Mouse (Mus musculus) ES-E14 (cell line): ENCODE results near the gene Tead3. TPM values are rescaled to one million over a fixed set of nuclear protein-coding genes. Genes with fewer than 3 reads are reported as not detected.
"Not testable (repeated sequence)": the region's sequence is repeated elsewhere in the genome, so short reads cannot be mapped to it uniquely, and the experiment has no call there.

ENCODE experiments used
- DNase-seq: peaks from one replicate; pipeline ENCODE4 v3.0.0-alpha.2; 2013; ENCODE audit warnings: low read depth, low spot score
- H3K27ac ChIP-seq: 2 replicates; pipeline ENCODE4 v1.5.1; 2012; ENCODE audit warnings: low read depth, mild to moderate bottlenecking, low read length, moderate library complexity, mixed read lengths; ENCODE audit not compliant: poor library complexity, insufficient read depth, severe bottlenecking
- H3K36me3 ChIP-seq: 2 replicates; pipeline ENCODE4 v1.6.1; 2012; ENCODE audit warnings: mild to moderate bottlenecking, low read length, moderate library complexity, mixed read lengths; ENCODE audit not compliant: control insufficient read depth, poor library complexity, insufficient read depth, severe bottlenecking
- H3K4me1 ChIP-seq, 2 experiments: fragments of 150-350 bp in 1 of 2; sonication (generic) in 1 of 2; 2 replicates each; pipeline ENCODE4 v1.6.1; 2012; ENCODE audit warnings: low read length in 2 of 2, mild to moderate bottlenecking in 1 of 2, mixed read lengths in 1 of 2; ENCODE audit not compliant: control insufficient read depth in 2 of 2, insufficient read depth in 2 of 2, poor library complexity in 1 of 2
- H3K4me3 ChIP-seq, 2 experiments: fragments of 150-350 bp in 1 of 2; sonication (generic) in 1 of 2; 2 replicates each; pipeline ENCODE4 v1.5.1; 2012; ENCODE audit warnings: low read length in 2 of 2, low read depth in 1 of 2, mild to moderate bottlenecking in 1 of 2, mixed read lengths in 1 of 2; ENCODE audit not compliant: insufficient read depth in 1 of 2, poor library complexity in 1 of 2, severe bottlenecking in 1 of 2
- H3K9ac ChIP-seq: 2 replicates; pipeline ENCODE4 v1.6.1; 2012; ENCODE audit warnings: low read depth, mild to moderate bottlenecking, low read length, mixed read lengths; ENCODE audit not compliant: poor library complexity, insufficient read depth, severe bottlenecking
- H3K9me3 ChIP-seq: fragments of 150-350 bp; sonication (generic); 2 replicates; pipeline ENCODE4 v1.6.1; 2012; ENCODE audit warnings: low read depth, mild to moderate bottlenecking, low read length; ENCODE audit not compliant: control insufficient read depth, insufficient read depth
- CHD2 ChIP-seq: IDR thresholded peaks from 2 replicates; pipeline ENCODE4 v1.6.1; 2014; ENCODE audit warnings: mild to moderate bottlenecking, low read depth, low read length, inconsistent platforms
- HCFC1 ChIP-seq: IDR thresholded peaks from 2 replicates; pipeline ENCODE4 v1.6.1; 2012; ENCODE audit warnings: low read length, inconsistent platforms, borderline replicate concordance; ENCODE audit not compliant: insufficient read depth
- MAFK ChIP-seq: IDR thresholded peaks from 2 replicates; pipeline ENCODE4 v1.6.1; 2014; ENCODE audit warnings: mild to moderate bottlenecking, low read depth, low read length, inconsistent platforms; ENCODE audit not compliant: insufficient read depth
- ZC3H11A ChIP-seq: IDR thresholded peaks from 2 replicates; pipeline ENCODE4 v1.6.1; 2012; ENCODE audit warnings: low read depth, mild to moderate bottlenecking, inconsistent platforms, low read length, borderline replicate concordance
- ZNF384 ChIP-seq: IDR thresholded peaks from 2 replicates; pipeline ENCODE4 v1.6.1; 2012; ENCODE audit warnings: low read depth, low read length, inconsistent platforms
- in situ Hi-C, 2 experiments: fragments of 600-800 bp; cut with MboI; formaldehyde crosslinking; loops; one replicate each; pipeline ENCODE4 v1.15.1; 2025; ENCODE audit warnings: low sequenced_read_pairs in 2 of 2, inconsistent platforms in 1 of 2; ENCODE audit not compliant: unreplicated experiment in 2 of 2
- total RNA-seq: library from RNA; depleted of rRNA; stranded (reverse); fragments of 300-350 nt; gene quantifications from 2 replicates; pipeline ENCODE4 v1.2.3, GENCODE M21; 2012

The Tead3 gene
- total RNA-seq, 1 experiment = 8.0 TPM

DNA sequence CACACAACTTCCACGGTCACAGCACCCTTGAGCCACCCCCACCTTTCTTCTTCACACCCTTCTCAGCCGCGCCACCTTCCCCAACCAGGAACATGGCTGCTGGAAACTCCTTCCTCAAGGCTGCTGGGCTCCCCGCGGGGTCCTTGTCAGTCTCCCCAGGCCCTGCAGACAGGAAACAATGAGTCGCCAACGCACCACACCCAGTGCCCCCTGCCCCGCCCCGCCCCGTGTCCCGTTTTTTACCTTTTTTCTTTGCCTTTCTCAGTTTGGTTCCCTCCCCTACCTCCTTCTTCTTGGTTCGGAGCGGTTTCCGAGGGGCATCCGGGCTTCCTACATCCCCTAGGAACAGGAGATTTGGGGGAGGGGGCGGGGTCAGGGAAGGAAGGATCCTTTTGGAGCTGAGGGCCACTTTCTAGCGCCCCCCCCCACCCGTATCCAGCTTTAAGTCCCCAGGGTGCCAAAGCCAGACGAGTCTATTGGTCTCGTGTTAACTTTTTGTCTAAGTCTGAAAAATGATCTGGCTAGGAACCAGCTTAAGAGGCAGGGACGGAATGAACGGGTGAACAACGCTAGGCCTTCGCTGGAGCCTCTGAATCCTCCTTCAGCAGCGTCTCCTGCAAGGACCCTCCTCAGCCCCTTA, 12.2 kb upstream of the Tead3 start:
- no peak for DNase-seq
- peaks cover 0 to 23% of the 10 kb centered on the region in 2 experiments; a peak in 3 of 4 replicates for H3K4me1 ChIP-seq

DNA sequence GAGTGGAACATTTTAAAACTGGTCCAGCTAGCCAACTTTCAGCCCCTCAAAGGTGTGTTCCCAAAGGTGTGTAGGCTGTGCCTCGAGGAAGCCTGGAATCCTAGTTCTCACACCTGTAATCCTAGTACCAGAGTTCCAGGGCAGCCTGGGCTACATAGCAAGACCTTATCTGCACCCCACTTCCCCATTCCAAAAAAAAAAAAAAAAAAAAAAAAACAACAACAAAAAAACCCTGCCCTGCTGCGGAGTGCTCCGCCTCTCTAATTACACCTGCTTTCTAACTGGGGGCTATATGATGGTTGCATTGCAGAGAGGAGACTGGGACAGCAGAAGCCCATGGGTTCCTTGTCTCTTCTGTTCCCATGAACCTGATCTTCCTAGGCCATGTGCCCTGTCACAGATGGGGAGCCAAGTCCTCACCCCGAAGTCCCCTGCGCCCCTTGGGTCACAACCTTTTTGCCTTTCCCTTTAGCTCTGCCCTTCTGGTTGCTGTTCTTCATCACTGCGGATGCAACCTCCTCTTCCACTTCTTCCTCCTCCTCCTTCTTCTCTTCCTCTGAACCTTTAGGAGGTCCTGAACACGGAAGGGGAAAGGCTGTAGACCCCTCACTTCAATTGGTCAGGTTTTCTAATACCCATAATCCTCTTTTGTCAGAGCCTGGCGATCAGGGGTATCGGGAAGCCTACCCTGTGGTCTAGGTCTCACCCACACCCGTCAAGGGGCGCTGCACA, 11.5 kb upstream of the Tead3 start:
- in situ Hi-C loops = no loop called here
- Histone ChIP-seq H3K4me3 (peak overlapping the region; percentile 10 to 56), H3K4me1 (peaks cover 0 to 23% of the 10 kb centered on the region in 2 experiments; a peak in 3 of 4 replicates), H3K36me3 (no peaks in the 10 kb centered on the region), H3K27ac (no peak overlapping the region), H3K9ac (no peak overlapping the region), H3K9me3 (no peaks in the 10 kb centered on the region)
- no peak for TF ChIP-seq ZC3H11A
- TF ChIP-seq CHD2 = no peak
- TF ChIP-seq ZNF384 = 0 out of 2 replicates have a peak, but pooled peaks have one; percentile 23
- DNase-seq = no peak

More for the DNA sequence above, 12.2 kb upstream of the Tead3 start:
- Histone ChIP-seq H3K9me3 (no peaks in the 10 kb centered on the region), H3K27ac (no peak overlapping the region), H3K9ac (peak overlapping the region; percentile 22; the same call in 1 of the 2 replicates), H3K36me3 (no peaks in the 10 kb centered on the region), H3K4me3 (peak overlapping the region; percentile 10 to 56)
- TF ChIP-seq ZC3H11A (no peak), HCFC1 (no peak), ZNF384 (no peak), MAFK (no peak), CHD2 (no peak)
- in situ Hi-C loops = no loop called here

GRCm38 (mm10) chr17:28360531-28361277, 10.1 kb upstream of the Tead3 start:
- no peak overlapping the region for H3K27ac ChIP-seq
- DNase-seq = no peak
- H3K9me3 ChIP-seq = no peaks in the 10 kb centered on the region
- H3K4me1 ChIP-seq = peaks cover 0 to 23% of the 10 kb centered on the region in 2 experiments; a peak in 3 of 4 replicates
- H3K36me3 ChIP-seq = no peaks in the 10 kb centered on the region
- H3K4me3 ChIP-seq = no peak overlapping the region
- TF ChIP-seq MAFK = no peak
- no peak for TF ChIP-seq ZC3H11A
- TF ChIP-seq ZNF384 = no peak
- TF ChIP-seq CHD2 = no peak
- no peak for TF ChIP-seq HCFC1
- no peak overlapping the region for H3K9ac ChIP-seq
- in situ Hi-C loops = no loop called here

- Histone ChIP-seq H3K4me3 (peak overlapping the region; percentile 36 to 55; a peak in 2 of 4 replicates), H3K4me1 (peaks cover 0 to 14% of the 10 kb centered on the region in 2 experiments; a peak in 3 of 4 replicates)
- in situ Hi-C loops, DNase-seq, H3K9ac ChIP-seq, H3K9me3 ChIP-seq, H3K27ac ChIP-seq, H3K36me3 ChIP-seq: not testable (repeated sequence)
Measured at GRCm38 (mm10) chr17:28358576-28359261, 8.1 kb upstream of the Tead3 start.
